Mouse (Mus musculus) heart, postnatal 25 days (tissue): ENCODE measurements at regions not wholly inside any gene's neighbourhood (a gene's known extent, or its start where the extent isn't known, plus 50 kb on each side); places are given as distances from the start of the nearest gene placed in this dataset.

Experiments
- DNase-seq: peaks from one replicate; pipeline ENCODE4 v3.0.0; 2022; ENCODE audit warnings: low spot score
- intact Hi-C: fragments of 180-260 bp; cut with DNase I; formaldehyde crosslinking; loops from one replicate; pipeline ENCODE4 v1.15.1; 2025

DNA sequence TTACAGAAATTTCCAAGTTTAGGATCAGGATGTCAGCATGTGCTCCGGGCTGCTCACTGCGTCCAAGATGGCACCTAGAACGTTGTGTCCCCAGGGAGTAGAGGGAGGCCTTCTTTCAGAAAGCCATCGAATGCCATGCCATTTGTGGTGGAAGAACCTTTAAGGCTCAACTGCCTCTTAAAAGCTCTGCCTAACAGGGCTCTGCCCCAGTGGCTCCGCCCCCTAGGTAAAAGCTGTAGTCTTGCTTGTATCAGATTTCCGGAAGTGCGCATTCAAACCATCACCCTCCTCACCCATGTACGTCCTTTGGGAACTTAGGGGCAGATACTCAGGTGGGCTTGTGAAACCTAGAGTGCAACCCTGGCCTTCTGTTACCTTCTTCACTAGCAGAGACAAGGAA is 54.0 kb upstream of the Psmd7 start:
- intact Hi-C loops: no loop called here
- no peak for DNase-seq

DNA sequence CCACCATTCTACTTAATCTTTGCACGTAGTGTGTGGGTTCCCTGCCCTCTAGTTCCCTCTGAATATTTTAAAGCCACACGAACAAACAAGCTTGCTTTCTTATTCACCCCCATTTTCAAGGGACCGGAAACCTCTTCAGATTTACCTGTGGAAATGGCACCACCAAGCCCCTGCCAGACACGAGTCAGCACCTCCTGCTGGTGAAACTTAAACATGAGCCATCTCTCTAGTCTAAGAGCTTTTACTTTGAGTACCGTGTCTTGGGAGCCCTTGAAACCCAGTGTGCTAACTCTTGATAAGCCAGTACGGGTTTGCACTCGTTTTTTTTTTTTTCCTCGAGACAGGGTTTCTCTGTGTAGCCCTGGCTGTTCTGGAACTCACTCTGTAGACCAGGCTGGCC is 59.7 kb upstream of the Psmd7 start:
- intact Hi-C loops: no loop called here
- no peak for DNase-seq

DNA sequence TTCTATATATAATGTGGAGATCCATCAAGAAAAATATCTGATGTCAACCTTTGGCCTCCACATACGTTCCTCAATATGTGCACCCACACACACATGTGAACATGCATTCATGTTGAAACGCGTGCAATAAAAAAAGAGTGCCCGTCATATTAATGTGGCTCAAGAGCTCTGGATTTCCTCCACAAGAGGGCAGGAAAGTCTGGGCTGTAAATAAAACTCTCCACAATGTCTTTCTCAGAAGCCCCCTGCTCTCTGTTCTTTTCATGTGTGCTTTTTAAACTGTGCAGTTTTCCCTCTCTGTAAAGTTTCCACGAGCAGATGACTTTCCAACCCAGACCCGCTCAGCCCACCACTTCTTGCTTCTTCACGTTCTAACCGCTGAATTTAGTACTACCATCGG is 62.0 kb upstream of the Psmd7 start:
- DNase-seq: no peak

DNA sequence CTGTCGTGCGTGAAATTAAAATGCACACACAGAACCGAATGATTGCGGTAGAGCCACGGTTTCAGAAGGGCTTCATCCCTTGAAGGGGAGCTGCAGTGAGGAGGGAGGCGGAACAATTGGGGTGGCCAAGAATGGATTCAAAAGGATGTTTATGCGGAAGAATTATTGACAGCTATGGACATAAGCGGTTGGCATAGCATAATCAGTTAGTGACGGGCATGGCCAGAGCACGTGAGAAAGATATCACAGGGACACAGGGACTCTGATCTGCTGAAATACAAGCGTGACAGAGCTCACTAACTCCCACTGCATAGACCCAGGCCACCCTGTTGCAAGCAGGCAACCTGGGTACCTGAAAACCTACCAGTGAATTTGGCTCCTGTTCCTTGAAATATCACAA is 63.2 kb upstream of the Psmd7 start:
- intact Hi-C loops: no loop called here
- DNase-seq: no peak

More for the DNA sequence above, 62.0 kb upstream of the Psmd7 start:
- intact Hi-C loops: no loop called here

DNA sequence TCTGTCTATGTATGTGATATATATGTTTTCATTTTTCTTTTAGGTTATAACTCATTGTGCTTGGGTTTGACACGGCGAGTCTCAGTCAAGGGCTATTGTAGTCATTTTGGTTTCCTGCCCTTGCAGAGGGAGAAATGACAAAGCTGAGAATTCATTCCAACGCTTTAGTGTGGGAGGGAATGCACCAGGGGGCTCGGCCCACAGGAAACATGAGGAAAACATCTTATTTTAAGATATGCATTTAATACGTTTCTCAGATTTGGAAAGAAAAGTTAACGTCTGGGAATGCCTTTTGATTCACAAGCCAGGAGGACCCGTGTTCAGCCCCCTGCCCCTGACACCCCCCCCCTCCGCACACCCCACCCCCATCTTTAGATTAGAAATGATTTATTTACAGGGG is 64.0 kb upstream of the Psmd7 start:
- no peak for DNase-seq
- intact Hi-C loops: no loop called here

DNA sequence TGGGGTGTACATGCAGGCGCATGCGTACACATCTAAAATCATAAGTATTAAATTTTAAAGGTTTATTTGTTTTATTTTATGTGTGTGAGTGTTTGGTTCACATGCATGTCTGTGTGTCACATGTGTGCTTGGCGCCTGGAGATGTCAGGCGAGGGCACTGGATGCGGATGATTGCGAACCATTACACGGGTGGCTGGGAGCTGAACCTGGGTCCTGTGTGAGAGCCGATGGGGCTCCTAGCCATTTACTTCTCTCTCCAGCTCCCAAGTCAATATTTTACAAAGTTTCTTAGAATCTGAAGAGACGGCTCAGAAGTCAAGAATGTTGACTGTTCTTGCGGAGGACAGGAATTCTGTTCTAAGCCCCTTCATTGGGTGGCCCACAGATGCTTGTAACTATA is 65.4 kb upstream of the Psmd7 start:
- intact Hi-C loops: no loop called here
- no peak for DNase-seq

DNA sequence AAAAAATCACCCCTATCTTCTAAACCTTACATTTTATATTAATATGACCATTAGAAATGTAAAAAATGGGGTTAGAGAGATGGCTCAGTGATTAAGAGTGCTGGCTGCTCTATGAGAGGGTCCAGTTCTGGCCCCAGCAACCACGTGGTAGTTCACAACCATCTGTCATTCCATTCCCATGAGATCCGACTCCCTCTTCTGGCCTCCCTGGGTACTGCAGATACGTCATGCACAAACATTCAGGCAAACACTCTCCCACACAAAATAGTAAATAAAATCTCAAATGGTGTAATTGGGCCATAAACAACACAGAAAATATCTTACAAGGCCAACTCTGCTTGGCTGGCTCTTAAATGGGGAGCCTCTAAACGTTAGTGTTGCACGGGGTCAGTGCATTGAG is 68.4 kb upstream of the Psmd7 start:
- intact Hi-C loops: no loop called here
- no peak for DNase-seq

DNA sequence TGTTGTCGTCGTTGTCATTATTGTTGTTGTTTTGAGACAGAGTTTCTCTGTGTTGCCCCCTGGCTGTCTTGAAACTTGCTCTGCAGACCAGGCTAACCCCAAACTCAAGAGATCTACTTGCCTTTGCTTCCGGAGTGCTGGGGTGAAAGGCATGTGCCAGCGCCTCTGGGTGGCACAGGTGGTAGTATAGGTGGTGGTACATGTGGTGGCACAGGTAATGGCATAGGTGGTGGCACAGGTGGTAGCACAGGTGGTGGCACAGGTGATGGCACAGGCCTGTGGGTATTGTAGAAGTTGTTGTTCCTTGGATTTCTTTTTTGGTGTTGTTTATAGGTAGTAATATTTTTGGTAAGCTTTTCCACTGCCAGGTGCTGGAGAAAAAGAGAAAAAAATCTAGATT is 69.5 kb upstream of the Psmd7 start:
- intact Hi-C loops: no loop called here
- no peak for DNase-seq

DNA sequence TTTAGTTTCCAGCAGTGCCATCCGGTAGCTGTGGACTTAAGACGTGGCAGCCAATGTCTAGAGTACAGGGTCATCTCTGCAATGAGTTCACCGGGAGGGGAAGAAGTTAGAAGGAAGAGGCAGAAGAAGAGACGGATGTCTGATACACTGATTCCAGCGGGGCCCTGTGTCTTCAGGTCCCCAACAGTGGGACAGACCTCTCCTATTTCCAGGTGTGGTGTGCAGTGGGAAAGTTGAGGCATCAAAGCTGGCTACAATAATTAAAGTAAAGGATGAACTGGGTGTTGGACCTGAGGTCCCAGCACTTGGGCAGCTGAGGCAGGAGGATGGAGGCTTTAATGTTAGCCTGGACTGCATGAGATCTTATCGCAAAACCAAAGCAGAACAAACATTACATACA is 70.1 kb upstream of the Psmd7 start:
- intact Hi-C loops: no loop called here
- DNase-seq: no peak

DNA sequence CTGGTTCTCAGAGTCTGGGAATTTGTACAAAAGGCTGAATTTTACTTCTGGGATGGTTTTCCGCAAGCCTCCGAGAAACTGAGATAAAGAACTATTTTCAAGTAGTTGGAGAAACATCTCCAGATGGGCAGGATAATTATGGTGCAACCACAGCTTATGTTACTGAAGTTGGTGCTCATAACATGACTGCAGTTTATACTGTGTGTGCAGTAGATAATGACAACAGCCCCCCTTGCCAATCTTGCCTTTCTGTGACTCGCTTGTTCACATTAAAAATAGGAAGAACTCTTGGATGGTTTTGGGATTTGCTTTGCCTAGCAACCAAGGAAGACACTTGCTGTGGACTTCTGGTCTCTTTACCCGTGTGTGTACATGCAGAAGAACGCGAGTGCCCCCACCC is 72.4 kb upstream of the Psmd7 start:
- intact Hi-C loops: no loop called here
- DNase-seq: no peak

DNA sequence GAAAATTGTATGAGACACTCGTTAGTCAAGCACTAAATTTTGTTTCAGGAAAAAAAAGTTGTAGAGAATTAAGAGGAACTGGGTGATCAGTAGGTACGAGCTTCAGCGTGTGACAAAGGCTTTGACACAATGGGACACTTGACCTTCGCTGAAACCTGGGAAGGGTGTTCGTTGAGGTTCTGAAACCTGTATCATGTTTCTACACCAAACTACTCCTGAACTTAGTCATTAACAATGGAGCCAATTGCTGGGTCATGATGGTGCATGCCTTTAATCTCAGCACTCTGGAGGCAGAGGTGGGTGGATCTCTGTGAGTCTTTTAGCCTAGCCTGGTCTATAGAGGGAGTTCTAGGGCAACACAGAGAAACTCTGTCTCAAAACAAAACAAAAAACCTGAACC is 81.3 kb upstream of the Psmd7 start:
- DNase-seq: no peak
- intact Hi-C loops: no loop called here

DNA sequence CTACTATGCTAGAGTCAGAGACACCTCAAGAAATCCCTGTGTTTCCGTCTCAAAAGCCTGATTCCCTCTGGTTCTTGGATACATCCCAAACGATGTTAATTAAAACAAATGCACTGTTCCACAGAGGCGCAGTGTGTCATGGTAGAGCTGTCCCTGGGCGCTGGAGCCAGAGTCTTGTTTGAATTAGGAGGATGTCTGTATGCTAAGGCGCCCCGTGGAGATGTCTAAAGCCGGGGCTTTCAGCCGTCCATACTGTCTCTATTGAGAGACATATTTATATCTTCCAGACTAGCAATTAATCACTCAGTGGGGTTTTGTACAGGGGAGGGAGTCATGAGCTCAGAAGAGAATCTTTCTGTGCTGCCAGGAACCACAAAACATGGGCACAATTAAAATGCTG is 83.2 kb upstream of the Psmd7 start:
- DNase-seq: no peak
- intact Hi-C loops: no loop called here

DNA sequence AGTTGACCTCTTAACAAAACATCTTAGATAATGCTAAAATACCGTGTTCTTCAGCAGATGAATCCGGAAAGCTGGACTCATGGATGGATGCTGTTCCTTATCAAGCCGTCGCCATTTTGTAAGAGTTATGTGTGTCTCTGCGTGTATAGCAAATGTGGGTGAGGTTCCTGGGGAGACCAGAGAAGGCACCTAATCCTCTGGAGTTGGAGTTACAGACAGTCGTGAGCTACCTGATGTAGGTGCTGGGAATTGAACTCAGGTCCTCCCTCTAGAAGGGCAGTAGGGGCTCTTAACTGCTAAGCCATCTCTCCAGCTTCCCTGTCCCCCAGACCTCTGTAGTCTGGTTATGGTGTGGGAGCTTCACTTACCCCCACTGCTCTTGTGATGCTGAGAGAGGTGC is 84.4 kb upstream of the Psmd7 start:
- intact Hi-C loops: no loop called here
- DNase-seq: no peak

DNA sequence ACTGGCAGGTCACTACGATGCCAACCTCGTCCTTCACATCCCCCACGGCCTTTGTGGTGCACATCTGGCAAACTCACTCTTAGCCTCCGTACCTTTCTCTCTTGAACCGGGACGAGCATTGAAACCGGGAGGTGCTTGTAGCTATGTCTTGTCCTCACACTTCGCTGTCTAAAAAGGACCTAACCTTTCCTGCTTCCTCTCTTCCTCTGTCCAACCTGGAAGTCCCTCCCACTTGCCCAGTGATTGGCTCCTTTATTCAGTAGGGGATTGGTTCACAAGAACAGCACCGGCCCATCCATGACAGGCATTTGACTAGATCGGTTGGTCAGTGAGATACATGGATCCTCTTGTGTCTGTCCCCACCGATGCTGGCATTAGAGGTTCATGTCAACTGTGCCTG is 93.8 kb upstream of the Psmd7 start:
- intact Hi-C loops: no loop called here
- DNase-seq: no peak

DNA sequence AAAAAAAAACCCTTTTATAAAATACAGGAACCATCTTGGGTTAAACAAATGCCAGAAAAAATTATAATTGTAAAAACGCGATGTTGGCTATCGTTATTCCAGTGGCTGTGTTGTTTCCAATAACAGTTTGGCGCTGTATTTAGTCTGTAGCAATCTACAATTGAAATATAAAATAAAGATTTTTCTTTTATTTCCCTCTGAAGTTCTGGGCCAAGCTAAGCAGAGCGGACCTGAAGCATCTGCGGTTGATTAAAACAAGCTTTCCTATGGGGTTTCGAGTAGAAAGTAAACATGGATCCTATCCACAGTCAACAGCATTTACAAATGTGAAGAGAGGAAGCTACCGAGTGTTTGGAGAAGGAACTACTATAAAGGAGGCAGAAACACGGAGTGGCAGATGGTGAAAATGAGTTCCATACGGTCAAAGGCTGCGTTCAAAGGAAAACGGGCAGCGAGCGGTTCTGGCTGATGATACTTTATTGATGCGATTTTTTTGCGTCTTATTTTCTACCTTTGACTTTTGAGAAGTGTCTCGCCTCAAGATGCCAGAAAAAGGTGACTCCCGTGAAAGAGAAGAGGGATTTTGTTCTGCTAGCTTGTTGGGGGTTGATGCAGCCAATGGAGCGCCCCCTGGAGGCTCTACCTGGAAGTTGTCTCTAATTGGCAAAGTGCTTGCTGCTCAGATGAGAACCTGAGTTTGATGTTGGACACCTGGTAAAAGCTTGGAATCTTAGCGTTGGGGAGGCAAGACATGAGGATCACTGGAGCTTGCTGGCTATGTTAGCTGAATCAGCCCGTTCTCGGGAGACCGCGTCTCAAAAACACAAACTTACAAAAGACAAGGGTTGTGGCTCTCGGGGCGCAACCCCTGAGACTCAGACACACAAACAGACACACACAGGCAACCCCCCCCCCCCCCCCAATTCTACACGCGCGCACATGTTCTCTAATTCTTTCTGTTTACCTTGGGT is 96.7 kb upstream of the Psmd7 start:
- intact Hi-C loops: no loop called here
- no peak for DNase-seq

DNA sequence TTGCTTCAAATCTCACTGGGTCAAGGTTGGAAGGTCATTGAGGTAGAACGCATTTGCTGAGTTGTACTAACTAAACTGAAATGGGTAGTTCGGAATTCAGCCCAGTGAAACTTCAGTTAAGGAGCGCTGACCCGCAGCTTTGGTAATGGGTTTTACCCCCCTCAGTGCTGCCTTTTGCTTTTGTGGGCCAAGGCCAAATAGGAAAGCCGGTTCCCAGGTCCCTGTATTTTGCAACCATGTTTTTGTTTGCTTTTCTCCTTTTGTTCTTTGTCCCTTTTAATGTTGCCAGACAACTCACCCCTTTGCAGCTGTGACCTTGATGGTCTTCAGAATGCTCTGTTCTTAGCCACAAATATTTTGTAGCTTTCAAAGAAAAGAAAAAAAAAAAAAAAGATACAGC is 98.7 kb upstream of the Psmd7 start:
- DNase-seq: no peak
- intact Hi-C loops: no loop called here

DNA sequence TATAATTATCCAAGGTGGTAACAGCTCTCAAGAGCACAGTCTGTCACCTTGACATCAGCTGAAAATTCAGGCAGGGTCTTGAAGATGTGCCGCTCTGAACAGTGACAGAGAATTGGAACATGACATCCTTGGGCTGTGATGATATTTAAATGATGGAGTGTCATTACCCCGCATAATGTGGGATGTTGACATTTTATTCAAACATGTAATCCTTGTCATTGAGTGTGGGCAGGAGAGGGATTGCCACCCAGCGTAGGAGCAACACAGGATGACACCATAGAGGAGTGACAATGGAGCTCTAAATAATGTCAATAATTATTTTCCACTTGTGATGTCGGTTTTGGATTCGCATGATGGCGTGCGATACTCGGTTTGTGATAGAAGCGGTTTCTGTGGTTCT is 99.3 kb upstream of the Psmd7 start:
- intact Hi-C loops: no loop called here
- DNase-seq: no peak

DNA sequence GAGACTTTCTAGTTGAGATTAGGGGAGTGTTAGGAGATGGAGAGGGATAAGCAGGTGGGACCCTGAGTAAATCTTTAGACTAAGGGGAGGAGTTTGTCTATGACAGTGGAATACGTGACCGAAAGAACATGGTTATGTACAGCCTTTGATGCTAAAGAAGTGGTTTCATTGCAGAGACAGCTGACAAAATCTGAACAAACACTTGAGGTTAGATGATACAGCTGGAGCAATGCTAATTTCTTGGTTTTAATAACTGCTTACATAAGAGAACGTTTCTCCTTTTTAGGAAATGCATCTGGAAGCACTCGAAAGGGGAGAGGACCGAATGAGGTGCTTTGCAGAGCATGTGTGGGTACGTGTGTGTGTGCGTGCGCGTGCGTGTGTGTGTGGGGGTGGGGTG is 100.8 kb upstream of the Psmd7 start:
- intact Hi-C loops: no loop called here
- DNase-seq: no peak

DNA sequence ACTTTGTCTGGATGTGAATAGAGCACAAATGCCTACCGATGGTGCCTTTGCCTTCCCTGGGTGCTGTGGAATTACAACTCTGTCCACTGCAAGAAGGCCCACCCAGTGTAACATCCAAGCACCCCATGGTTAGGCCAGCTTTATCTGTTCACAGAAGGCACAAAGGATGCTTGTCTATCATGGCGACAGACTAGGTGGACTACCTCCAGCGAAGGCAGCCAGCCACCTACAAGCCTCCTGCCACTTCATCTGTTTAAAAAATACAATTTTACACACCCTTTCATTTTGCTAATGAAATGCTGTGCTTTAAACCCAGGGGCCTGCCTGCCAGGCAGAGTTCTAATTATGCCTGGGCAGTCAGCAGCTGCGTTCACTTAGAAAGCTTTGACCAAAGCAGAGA is 103.0 kb upstream of the Psmd7 start:
- DNase-seq: no peak
- intact Hi-C loops: no loop called here

DNA sequence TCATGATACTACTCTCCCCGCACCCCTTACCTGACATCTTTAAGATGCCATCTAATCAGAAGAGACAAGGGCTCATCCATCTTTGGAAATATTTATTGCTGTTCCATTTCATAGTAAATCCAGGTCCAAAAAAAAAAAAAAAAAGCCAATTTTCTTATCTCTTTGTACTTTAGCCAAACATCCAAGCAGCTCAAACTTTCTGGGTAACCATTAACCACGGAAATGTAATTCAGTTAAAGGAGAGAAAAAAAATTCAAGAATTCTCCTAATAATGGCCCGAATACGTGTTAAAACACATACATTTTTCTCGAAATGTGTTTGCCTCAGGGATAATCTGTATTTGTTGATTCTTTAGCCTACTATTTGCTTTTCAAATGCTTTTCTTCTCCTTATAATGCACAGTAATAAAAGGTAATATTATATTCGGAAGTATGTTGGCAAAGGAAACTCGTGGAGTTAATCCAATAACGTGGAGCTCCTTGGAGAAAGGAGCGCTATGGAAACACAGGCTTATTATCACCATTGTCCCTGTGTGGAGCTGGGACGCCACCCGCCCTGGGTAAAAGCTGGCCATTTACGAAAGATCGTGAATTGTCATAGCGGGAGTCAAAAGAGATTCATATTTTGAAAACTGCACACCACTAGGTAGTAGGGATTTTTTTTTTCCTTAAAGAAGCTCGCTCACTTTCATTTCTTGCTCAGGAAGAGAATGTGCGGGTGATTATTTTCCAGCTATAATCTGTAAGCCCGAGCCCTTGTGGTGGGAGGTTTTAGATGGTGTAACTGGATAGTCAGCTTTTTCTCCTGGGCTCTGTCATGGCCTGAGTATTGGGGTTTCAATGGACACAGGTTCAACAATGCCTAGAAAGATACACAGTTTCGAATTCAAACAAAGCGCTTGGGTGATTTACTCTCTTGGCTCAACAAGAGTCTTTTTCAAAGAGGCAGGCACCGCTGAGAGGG is 108.4 kb upstream of the Psmd7 start:
- intact Hi-C loops: no loop called here
- no peak for DNase-seq

DNA sequence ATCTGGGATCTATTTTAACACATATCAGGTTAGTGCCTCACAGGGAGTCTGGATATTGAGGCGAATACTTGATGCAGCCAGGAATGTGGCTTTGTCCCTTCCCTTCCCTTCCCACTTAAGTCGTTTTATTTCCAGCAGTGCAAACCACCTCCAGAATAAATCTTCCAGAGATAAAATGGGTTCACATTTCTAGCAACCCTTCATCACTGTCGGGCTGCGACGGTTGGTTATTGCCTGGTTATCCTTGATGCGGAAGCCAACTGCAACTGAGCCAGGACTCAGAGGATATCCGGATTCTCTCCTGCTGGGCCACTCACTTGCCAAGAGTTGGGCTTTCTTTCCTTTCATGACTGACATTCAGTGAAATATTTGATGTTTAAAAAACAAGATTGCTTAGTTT is 111.0 kb upstream of the Psmd7 start:
- no peak for DNase-seq
- intact Hi-C loops: no loop called here
